Mouse (Mus musculus): ENCODE results near the gene Zfp202. TPM values are rescaled to one million over a fixed set of nuclear protein-coding genes. Genes with fewer than 3 reads are reported as not detected.
"Not testable (repeated sequence)": the region's sequence is repeated elsewhere in the genome, so short reads cannot be mapped to it uniquely, and the experiment has no call there.

Gene Zfp202
- polyA plus RNA-seq (2012; rRNA removed): 6.7 and 9.4 TPM in 2 replicates

DNA sequence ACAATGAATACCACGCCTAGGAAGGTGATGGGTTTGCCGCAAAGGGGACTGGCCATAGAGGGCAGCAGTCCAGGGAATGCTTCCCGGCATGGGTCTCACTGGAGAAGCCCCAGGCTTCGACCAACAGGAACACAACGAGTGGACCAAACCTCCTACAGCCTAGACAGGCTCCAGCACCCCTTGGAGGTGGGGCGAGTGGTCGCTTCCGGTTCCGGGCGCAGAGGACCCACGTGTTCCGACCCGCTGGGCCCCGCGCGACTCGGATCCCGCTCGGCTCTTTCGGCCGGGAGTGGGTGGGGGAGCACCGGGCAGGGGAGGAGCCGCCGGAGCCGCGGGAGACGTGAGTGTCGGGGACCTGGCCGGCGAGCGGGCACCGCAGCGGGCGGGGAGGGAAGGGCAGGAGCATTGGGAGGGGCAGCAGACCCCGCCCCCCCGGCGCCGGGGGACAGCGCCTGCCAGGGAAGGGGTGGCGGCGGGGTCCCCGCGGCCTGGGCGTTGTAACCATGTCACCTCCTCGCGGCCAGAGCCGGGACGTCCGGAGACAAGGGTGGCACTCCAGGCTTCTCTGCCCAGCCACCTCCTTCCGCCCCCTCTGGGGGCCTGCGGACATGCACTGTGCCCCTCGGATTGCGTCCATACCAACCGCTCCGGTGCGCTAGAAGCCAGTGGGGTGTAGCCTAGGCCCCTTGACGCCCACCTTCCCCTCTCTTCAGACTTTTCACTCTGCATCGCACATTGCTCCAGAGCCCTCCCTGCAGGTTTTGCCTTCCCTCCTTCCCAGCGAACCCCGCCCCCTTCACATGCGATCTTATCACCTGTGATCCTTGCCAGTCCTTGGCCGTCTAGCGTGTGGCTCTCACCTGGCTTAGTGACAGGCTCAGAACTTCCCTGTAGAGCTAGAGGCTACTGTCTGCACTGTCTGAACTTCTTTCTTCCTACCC lies at the start of gene Zfp202:
Gene Zfp202 (plus strand): TSS at position 219 of the 941 bp plus-strand sequence.
- peak; percentile 29; the same call in 1 of the 2 replicates for TF ChIP-seq CTCF (IDR thresholded peaks at IDR 0.05; ENCODE audit: borderline replicate concordance, extremely low read depth, insufficient read depth, insufficient read length)
- TF ChIP-seq POLR2A (IDR thresholded peaks at IDR 0.05; ENCODE audit: borderline replicate concordance, extremely low read depth, insufficient read depth, insufficient read length, poor library complexity, severe bottlenecking): peak; percentile 61

DNA sequence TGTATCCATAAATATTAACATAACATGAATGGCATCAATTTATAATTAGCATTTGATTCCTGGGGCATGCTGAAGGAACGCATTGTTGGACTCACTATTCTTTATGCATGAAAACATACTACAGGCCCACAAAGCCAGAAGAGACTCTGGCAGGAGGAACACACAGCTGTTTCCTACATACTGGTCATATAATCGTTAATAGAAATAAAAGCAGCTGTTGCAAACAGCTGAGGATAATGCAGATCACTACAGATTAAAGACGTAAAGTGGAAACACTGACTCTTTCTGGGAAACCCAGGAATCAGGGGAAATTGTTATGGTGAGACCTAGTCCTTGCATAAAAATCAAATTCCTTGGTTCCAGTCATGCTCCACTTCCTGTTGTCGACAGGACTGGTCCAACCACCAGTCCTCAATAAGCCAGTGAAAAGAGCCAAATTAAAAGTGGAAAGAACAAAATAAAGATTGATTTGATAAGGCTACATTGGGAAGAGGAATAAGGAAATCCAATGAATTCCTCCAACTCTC lies 36.9 kb upstream of the Zfp202 start:
- no peak for TF ChIP-seq POLR2A (IDR thresholded peaks at IDR 0.05; ENCODE audit: borderline replicate concordance, extremely low read depth, insufficient read depth, insufficient read length, poor library complexity, severe bottlenecking)
- no peak for TF ChIP-seq CTCF (IDR thresholded peaks at IDR 0.05; ENCODE audit: borderline replicate concordance, extremely low read depth, insufficient read depth, insufficient read length)
- DNase-seq (ENCODE audit: low read depth): no peak

More for the DNA sequence above, at the start of gene Zfp202:
- DNase-seq (ENCODE audit: low read depth): peak; percentile 95

DNA sequence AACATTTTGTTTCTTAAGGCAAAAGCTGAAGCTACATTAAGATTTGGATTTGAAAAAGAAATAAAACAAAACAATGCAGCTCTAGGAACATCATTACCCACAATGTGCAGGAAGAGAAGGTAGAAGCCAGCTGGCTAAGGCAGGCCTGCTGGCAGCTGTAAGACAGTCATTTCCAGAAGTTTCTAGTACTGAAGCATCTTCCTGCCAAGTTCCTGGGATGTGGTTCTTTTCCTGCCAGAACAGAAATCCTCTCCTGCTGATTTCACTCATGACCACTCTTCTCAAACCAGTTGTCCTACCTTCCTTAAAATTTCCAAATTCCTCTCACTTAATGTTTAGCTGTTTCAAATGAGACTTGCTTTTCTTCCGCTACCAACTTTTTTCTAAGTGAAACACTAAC lies 25.7 kb upstream of the Zfp202 start:
- peak; percentile 8 for DNase-seq (ENCODE audit: low read depth)
- TF ChIP-seq CTCF (IDR thresholded peaks at IDR 0.05; ENCODE audit: borderline replicate concordance, extremely low read depth, insufficient read depth, insufficient read length) (no peak), POLR2A (IDR thresholded peaks at IDR 0.05; ENCODE audit: borderline replicate concordance, extremely low read depth, insufficient read depth, insufficient read length, poor library complexity, severe bottlenecking) (no peak)

DNA sequence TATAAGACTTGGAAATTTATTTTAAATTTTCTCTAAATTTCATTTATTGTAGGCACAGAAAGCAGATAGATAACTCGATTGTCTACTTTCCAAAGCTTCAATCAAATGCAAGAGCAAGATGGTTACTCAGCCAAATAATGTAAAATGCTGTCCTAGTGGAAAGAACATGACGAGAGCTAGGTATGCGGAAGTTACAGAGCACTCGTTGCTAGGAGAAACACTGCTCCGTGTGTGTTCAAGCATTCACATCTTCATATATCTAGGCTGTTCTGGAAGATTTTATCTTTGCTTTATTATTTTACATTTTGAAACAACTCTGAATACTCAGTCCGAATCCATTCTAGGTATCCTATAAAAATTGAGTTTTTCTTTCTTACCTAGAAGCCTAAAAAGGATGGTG lies 15.1 kb upstream of the Zfp202 start:
- TF ChIP-seq POLR2A (IDR thresholded peaks at IDR 0.05; ENCODE audit: borderline replicate concordance, extremely low read depth, insufficient read depth, insufficient read length, poor library complexity, severe bottlenecking) (no peak), CTCF (IDR thresholded peaks at IDR 0.05; ENCODE audit: borderline replicate concordance, extremely low read depth, insufficient read depth, insufficient read length) (no peak)
- no peak for DNase-seq (ENCODE audit: low read depth)

DNA sequence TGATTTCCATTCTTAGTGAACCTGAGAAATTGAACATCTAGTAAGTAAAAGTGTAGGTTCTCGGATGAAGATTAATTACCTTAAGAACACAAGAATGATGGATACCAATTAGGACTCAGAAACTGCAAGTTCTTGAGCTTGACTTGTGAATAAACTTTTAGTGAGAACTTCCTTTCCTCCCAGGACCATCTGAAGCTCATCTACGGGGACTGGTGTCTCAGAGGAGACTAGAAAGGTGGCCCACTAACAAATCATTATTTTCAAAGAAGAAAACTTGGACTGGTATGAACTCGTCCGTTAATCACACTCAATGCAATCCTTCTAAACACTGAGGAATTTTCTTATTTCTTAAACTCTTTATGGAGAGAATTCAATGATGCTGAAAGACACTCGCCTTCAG lies 11.5 kb upstream of the Zfp202 start, which contains the start of gene Olfr986:
Gene Olfr986 (plus strand): TSS at position 301 of the 400 bp plus-strand sequence.
- TF ChIP-seq POLR2A (IDR thresholded peaks at IDR 0.05; ENCODE audit: borderline replicate concordance, extremely low read depth, insufficient read depth, insufficient read length, poor library complexity, severe bottlenecking) (no peak), CTCF (IDR thresholded peaks at IDR 0.05; ENCODE audit: borderline replicate concordance, extremely low read depth, insufficient read depth, insufficient read length) (no peak)
- no peak for DNase-seq (ENCODE audit: low read depth)

DNA sequence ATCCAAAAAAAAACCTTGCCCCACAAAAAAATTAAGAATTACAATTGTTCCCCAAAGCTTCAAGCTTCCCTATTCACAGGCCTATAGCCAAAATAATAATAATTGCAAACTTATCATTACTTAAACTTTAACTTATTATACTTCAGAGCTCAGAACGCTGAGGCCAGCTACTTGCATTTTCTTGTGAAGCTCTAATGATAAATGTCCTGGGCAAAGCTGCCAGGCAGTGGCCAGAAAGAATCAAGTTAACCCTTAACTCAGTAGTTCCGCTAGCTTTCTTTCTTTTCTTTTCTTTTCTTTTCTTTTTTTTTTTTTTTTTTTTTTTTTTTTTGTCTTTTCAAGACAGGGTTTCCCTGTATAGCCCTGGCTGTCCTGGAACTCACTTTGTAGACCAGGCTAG lies 7.0 kb upstream of the Zfp202 start:
- not testable (repeated sequence) for DNase-seq (ENCODE audit: low read depth)

DNA sequence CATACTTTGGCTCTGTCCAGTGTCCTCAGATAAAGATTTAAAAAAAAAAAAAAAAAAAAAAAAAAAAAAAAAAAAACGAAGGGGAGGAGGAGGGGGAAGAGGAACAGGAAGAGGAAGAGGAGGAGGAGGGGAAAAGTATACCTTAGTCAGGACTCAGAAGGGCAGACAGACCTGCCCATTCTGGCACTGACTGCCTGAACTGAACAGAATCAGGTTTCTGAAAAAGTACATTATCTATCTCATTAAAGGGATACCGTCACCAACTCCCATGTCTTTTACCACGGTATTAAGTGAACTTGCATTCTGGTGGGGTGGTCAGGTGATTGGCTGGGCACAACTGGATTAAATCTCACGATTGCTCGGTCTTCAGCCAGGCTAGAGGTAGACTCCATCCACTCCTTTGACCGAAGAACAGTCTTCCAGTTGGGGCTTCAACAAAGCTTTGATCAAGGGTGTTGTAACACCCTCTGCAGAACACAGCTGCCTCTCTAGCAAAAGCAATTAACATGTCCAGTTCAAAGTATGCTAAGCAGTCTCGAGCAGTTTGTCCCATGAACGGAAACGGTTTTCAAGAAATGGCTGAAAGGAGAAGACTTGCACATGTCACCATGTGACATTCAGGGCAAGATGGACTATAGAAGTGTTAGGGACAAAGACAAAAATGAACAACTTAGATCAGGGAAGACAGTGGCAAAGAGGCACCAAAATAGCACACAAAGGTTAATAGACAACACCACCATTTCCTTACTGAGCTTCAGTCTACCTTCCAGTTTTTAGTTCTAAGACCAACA lies 835 bp upstream of the Zfp202 start:
- DNase-seq (ENCODE audit: low read depth): no peak
- TF ChIP-seq CTCF (IDR thresholded peaks at IDR 0.05; ENCODE audit: borderline replicate concordance, extremely low read depth, insufficient read depth, insufficient read length) (no peak), POLR2A (IDR thresholded peaks at IDR 0.05; ENCODE audit: borderline replicate concordance, extremely low read depth, insufficient read depth, insufficient read length, poor library complexity, severe bottlenecking) (no peak)

DNA sequence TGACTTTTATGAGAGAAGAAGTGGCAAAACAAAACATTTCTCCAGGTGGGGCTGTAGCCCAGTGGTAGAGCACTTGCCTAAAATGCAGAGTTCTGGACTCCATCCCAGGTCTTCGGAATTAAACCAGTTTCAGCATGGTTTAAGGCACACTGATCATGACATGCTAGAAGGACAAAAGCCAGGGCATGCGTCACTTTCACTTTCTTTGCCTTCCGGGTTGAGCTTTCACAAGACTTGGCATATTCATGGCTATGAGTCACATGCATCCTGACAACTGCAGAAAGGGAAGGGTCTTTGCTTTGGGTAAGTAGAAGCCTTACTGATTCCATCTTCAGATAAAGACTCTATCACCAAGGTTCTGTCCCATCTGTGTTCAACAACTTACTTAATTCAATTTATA lies 3.9 kb downstream of the Zfp202 start:
- no peak for DNase-seq (ENCODE audit: low read depth)
- TF ChIP-seq POLR2A (IDR thresholded peaks at IDR 0.05; ENCODE audit: borderline replicate concordance, extremely low read depth, insufficient read depth, insufficient read length, poor library complexity, severe bottlenecking) (no peak), CTCF (IDR thresholded peaks at IDR 0.05; ENCODE audit: borderline replicate concordance, extremely low read depth, insufficient read depth, insufficient read length) (no peak)

DNA sequence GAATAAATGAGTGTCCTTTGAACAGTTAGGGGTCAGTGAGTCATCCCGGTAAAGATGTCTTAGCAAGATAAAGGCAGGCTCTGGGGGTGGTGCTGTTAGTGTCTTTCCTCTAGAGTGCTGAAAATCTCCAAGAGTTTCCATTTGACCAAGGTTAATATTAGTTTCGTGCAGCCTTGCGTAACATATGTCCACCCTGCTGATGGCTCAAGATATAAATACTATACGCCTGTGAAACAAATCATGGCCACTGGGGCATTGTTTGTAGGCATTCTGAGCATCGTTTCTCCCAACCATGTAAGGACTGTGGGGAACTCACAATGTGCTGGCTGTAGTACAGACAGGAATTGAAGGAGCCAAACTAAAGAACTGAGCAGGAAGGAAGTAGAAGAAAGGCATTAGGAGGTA lies 14.4 kb downstream of the Zfp202 start:
- DNase-seq (ENCODE audit: low read depth): no peak
- TF ChIP-seq POLR2A (IDR thresholded peaks at IDR 0.05; ENCODE audit: borderline replicate concordance, extremely low read depth, insufficient read depth, insufficient read length, poor library complexity, severe bottlenecking): no peak

DNA sequence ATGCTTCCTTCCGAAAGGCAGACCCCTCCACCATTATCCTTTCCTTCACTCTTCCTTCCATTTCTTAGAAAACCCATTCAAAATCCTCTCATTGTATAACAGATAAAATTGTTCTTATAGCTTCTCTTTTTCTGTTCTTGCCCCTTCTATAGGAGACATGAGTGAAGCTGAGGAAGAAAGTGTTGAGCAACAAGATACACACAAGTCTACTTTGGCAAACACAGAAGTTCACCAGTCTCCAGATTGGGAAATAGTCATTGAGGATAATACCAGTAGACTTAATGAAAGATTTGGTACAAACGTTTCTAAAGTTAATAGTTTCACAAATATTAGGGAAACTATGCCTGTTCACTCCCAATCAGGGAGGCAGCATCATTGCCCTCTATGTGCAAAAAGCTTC lies 18.6 kb downstream of the Zfp202 start:
- DNase-seq (ENCODE audit: low read depth): no peak
- no peak for TF ChIP-seq POLR2A (IDR thresholded peaks at IDR 0.05; ENCODE audit: borderline replicate concordance, extremely low read depth, insufficient read depth, insufficient read length, poor library complexity, severe bottlenecking)
- no peak for TF ChIP-seq CTCF (IDR thresholded peaks at IDR 0.05; ENCODE audit: borderline replicate concordance, extremely low read depth, insufficient read depth, insufficient read length)

DNA sequence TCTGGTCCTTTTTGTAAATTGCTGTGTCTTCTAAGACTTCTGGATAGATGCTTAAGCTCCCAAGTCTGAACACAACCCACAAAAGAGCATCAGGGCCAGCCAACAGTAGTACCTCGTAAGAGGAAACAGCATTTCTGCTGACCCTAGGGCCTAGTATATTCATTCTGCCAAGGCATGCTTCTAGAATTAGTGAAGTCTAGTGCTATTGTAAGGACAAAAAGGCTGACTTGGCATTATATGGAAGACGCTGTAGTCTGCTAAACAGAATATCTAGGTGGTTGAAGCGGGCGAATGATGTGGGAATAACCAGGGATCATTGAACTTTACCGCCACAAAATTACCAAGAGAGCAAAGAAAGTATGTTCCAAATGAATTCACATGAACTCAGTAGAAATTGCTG lies 21.9 kb downstream of the Zfp202 start:
- no peak for TF ChIP-seq CTCF (IDR thresholded peaks at IDR 0.05; ENCODE audit: borderline replicate concordance, extremely low read depth, insufficient read depth, insufficient read length)
- TF ChIP-seq POLR2A (IDR thresholded peaks at IDR 0.05; ENCODE audit: borderline replicate concordance, extremely low read depth, insufficient read depth, insufficient read length, poor library complexity, severe bottlenecking): no peak
- DNase-seq (ENCODE audit: low read depth): no peak

Measured in brain, embryonic 14.5 days (tissue).